Mouse (Mus musculus) c-Kit-positive CD71-positive TER-119-positive erythroid progenitor cells, embryonic 14.5 days (primary cell): ENCODE results near the gene Rnase2a.
"Not testable (repeated sequence)": the region's sequence is repeated elsewhere in the genome, so short reads cannot be mapped to it uniquely, and the experiment has no call there.

ENCODE experiments used
- DNase-seq: peaks from one replicate; pipeline ENCODE4 v3.0.0-alpha.2; 2013; ENCODE audit warnings: low spot score

Gene Rnase2a

GRCm38 (mm10) chr14:51256041-51256440 lies at the start of gene Rnase2a:
Gene Rnase2a (minus strand): TSS chr14:51256112.
- DNase-seq: no peak

GRCm38 (mm10) chr14:51291505-51291904 lies 35.6 kb upstream of the Rnase2a start:
- no peak for DNase-seq

- not testable (repeated sequence) for DNase-seq
These were observed 22.6 kb upstream of the Rnase2a start for GRCm38 (mm10) chr14:51278515-51278914.

GRCm38 (mm10) chr14:51268677-51269076 lies 12.8 kb upstream of the Rnase2a start:
- no peak for DNase-seq

GRCm38 (mm10) chr14:51266113-51266512 lies 10.2 kb upstream of the Rnase2a start:
- DNase-seq: peak; percentile 56

- no peak for DNase-seq
These were observed 9.8 kb upstream of the Rnase2a start for GRCm38 (mm10) chr14:51265667-51266066.

GRCm38 (mm10) chr14:51262397-51262796 lies 6.5 kb upstream of the Rnase2a start:
- no peak for DNase-seq

- DNase-seq: no peak
These were observed 3.8 kb upstream of the Rnase2a start for GRCm38 (mm10) chr14:51259741-51260140.

- DNase-seq: no peak
These were observed 2.3 kb downstream of the Rnase2a start for GRCm38 (mm10) chr14:51253569-51253968.

GRCm38 (mm10) chr14:51252206-51252605 lies 3.7 kb downstream of the Rnase2a start:
- DNase-seq: not testable (repeated sequence)

- no peak for DNase-seq
These were observed 5.6 kb downstream of the Rnase2a start for GRCm38 (mm10) chr14:51250348-51250747.

- DNase-seq: no peak
These were observed 8.2 kb downstream of the Rnase2a start for GRCm38 (mm10) chr14:51247736-51248135.

- DNase-seq: peak; percentile 45
These were observed 15.0 kb downstream of the Rnase2a start for GRCm38 (mm10) chr14:51240899-51241298.

- not testable (repeated sequence) for DNase-seq
These were observed 18.4 kb downstream of the Rnase2a start for GRCm38 (mm10) chr14:51237488-51237887.

- not testable (repeated sequence) for DNase-seq
These were observed 26.3 kb downstream of the Rnase2a start for GRCm38 (mm10) chr14:51229657-51230056.

- not testable (repeated sequence) for DNase-seq
These were observed 35.8 kb downstream of the Rnase2a start for GRCm38 (mm10) chr14:51220075-51220474.
